Mouse (Mus musculus): ENCODE results near the gene Bik. TPM values are rescaled to one million over a fixed set of nuclear protein-coding genes. Genes with fewer than 3 reads are reported as not detected.
A peak's percentile ranks its signal among the peaks of the same experiment; 100 is the strongest.

Bik gene
- polyA plus RNA-seq, 1 experiment from 2014 or later = 1.2 TPM

DNA sequence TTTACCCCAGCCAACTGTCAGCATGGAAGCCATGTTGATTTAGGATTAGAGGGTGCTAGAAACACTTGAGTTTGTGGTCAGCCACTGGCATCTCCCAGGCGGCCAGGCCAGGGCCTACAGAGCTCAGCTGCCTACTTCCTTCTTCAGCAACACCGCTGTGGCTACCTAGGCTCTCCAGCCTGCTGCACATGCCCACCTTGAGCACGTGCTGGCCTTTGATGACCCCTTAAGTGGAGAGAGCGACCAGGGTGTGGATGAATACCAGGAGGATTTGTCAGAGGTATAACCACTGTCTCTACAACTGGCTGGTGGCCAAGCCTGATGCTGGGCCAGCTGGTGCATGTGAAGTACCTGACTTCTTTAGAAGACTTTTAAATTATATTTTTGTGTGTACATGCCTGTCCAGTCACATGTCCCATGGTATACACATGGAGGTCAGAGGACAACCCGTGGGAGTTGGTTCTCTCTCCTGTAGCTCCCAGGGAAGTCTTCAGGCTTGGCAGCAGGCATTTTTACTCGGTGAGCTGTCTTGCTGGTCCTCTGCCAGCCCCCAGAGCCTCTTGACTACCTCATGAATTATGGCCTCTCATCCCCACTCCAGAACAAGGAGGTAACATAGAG, 48.2 kb downstream of the Bik start:
- H3K9ac ChIP-seq = no peak overlapping the region
- no peak overlapping the region for H3K4me2 ChIP-seq
- no peaks in the 10 kb centered on the region for H3K4me1 ChIP-seq (replicated peaks)
- H3K36me3 ChIP-seq = peaks cover 58% of the 10 kb centered on the region
- no peak overlapping the region for H3K27ac ChIP-seq (replicated peaks)
- no peaks in the 10 kb centered on the region for H3K9me3 ChIP-seq
- H3K4me3 ChIP-seq = no peak overlapping the region
- WGBS = 84% methylated on average over 6 of the region's 6 CpGs
- no peak for ATAC-seq (ENCODE audit: low read depth)
- no peaks in the 10 kb centered on the region for H3K27me3 ChIP-seq

DNA sequence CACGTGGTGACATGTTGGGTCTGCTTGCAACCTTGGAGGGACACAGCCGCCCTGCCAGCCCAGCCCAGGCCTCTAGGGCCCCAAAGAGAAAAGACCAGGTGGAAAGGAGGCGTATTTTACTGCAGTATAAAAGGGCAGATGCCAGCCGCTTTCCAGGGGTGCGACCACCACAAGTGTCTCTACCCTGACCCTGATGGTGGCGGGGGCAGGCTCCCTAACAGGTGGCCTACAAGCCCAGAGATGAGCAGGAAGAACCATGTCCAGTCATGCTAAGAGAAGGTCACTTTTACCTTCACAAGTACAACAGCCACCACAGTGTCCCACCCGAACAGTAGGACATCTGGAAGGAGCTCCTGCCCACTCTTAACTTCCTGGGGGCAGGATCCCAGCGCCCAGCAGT, 48.9 kb downstream of the Bik start:
- 94% methylated on average over 8 of the region's 8 CpGs for WGBS
- H3K4me1 ChIP-seq (replicated peaks) = no peaks in the 10 kb centered on the region
- H3K27ac ChIP-seq (replicated peaks) = no peak overlapping the region
- H3K9ac ChIP-seq = no peak overlapping the region
- ATAC-seq (ENCODE audit: low read depth) = no peak
- no peak overlapping the region for H3K4me2 ChIP-seq
- H3K36me3 ChIP-seq = peaks cover 65% of the 10 kb centered on the region
- H3K27me3 ChIP-seq = no peaks in the 10 kb centered on the region
- no peak overlapping the region for H3K4me3 ChIP-seq
- H3K9me3 ChIP-seq = no peaks in the 10 kb centered on the region

DNA sequence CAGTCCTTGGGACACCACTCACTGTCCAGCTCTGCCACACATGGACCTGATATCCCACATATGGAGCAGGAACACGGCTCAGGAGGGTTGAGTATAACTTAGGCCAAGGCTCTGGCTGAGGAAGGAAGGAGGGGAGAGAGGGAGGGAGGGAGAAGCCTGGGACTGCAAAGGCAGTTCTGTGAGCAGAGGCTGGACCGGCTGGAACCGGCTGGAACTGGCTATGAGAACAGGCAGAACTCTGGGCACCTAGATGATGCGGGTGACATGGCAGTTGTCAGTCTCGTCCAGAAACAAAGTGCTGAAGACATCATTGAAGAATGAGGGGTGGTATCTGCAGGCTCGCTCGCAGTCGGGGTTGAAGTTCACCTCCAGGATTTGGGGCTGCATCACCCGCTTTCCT, 50.0 kb downstream of the Bik start:
- no peak overlapping the region for H3K27ac ChIP-seq (replicated peaks)
- H3K9me3 ChIP-seq = no peaks in the 10 kb centered on the region
- H3K9ac ChIP-seq = no peak overlapping the region
- no peaks in the 10 kb centered on the region for H3K4me1 ChIP-seq (replicated peaks)
- no peaks in the 10 kb centered on the region for H3K27me3 ChIP-seq
- H3K4me2 ChIP-seq = no peak overlapping the region
- H3K4me3 ChIP-seq = no peak overlapping the region
- 91% methylated on average over 9 of the region's 9 CpGs for WGBS
- ATAC-seq (ENCODE audit: low read depth) = no peak
- H3K36me3 ChIP-seq = peaks cover 76% of the 10 kb centered on the region

DNA sequence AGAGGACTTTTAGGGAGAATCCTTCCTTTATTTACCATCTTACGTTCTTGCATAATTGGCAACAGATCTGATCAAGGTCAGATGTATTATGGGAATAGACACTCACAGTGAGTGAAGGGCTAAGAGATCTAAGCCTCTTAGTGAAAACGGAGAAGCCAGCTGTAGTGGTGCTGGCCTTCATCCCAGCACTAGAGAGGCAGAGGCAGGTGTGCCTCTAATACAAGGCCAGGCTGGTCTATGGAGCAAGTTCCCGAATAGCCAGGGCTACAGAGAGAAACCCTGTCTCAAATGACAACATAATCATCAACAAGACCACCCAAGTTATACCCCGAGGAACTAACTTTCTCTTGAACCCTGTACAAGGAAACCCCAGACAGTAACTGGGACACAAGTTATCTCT, 56.3 kb downstream of the Bik start:
- Histone ChIP-seq H3K9ac (no peak overlapping the region), H3K4me2 (no peak overlapping the region), H3K27ac (replicated peaks) (no peak overlapping the region), H3K36me3 (peaks cover 97% of the 10 kb centered on the region), H3K4me1 (replicated peaks) (no peaks in the 10 kb centered on the region), H3K9me3 (no peaks in the 10 kb centered on the region), H3K4me3 (no peak overlapping the region), H3K27me3 (no peaks in the 10 kb centered on the region)
- ATAC-seq (ENCODE audit: low read depth) = no peak
- WGBS = 89% methylated on average over 4 of the region's 4 CpGs

DNA sequence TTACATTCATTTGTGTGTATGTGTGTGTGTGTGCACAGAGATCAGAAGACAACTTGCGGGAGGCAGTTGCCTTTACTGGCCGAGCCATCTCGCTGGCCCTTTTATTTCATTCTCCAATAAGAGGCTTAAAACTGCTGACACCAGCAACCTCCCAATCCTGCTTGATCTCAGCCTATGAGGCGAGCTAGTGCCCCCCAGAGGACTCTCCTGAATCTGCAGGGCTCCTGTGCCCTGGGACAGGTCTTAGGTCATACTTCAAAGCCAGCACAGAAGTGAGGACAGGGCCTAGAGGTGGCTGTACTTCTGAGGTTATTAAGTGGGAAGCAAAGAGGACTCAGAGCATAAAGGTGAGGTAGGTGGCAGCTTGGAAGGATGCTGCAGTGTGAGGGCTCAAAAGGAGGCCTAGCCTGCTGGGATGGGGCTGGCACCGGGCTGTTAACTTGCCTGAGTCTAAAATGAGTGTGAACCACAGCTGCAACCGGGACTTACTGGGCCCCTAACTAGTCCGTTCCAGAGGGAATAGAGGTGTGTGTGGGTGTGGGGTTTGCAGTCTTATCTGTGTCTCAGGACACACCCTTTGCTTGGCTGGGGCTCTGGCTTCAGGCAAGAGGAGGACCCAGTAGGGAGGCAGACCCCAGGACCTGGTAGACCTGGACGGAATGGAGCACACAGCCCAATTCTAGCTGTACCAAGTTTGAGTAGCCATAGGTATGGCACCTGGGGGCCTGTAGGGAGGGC, 56.9 kb downstream of the Bik start:
- WGBS = 82% methylated on average over 8 of the region's 8 CpGs
- no peak for ATAC-seq (ENCODE audit: low read depth)

DNA sequence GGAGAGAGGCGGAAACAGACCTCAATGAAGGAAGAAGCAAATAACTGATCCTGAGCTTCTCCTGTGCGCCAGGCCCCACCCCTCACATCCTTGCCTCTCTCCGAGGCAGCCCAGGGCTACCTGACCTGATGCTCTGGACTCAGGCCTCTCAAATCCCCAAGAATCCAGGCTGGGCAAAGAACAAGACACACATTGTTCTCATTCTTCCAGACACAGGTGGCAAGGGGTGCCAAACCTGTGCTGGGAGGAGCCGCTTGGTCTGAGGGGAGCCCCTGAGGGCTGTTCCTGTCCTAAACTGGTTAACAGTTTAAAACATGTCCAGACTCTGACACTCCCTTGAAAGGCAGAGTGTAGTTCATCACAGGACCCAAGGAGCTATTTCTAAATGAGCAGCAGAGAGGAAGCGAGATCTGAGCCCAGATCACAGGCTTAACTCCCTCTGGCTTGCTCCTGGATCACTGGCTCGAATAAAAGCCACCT, 58.1 kb downstream of the Bik start:
- H3K4me1 ChIP-seq (replicated peaks) = no peaks in the 10 kb centered on the region
- no peak overlapping the region for H3K4me3 ChIP-seq
- 90% methylated on average over 6 of the region's 6 CpGs for WGBS
- H3K9me3 ChIP-seq = no peaks in the 10 kb centered on the region
- no peak overlapping the region for H3K27ac ChIP-seq (replicated peaks)
- H3K9ac ChIP-seq = no peak overlapping the region
- no peaks in the 10 kb centered on the region for H3K27me3 ChIP-seq
- H3K4me2 ChIP-seq = no peak overlapping the region
- H3K36me3 ChIP-seq = peaks cover 89% of the 10 kb centered on the region
- ATAC-seq (ENCODE audit: low read depth) = no peak

More for the DNA sequence above, 56.9 kb downstream of the Bik start:
- no peak overlapping the region for H3K4me2 ChIP-seq
- no peak overlapping the region for H3K4me3 ChIP-seq
- no peaks in the 10 kb centered on the region for H3K4me1 ChIP-seq (replicated peaks)
- H3K9me3 ChIP-seq = no peaks in the 10 kb centered on the region
- H3K9ac ChIP-seq = no peak overlapping the region
- no peak overlapping the region for H3K27ac ChIP-seq (replicated peaks)
- H3K36me3 ChIP-seq = peaks cover 97% of the 10 kb centered on the region
- no peaks in the 10 kb centered on the region for H3K27me3 ChIP-seq

DNA sequence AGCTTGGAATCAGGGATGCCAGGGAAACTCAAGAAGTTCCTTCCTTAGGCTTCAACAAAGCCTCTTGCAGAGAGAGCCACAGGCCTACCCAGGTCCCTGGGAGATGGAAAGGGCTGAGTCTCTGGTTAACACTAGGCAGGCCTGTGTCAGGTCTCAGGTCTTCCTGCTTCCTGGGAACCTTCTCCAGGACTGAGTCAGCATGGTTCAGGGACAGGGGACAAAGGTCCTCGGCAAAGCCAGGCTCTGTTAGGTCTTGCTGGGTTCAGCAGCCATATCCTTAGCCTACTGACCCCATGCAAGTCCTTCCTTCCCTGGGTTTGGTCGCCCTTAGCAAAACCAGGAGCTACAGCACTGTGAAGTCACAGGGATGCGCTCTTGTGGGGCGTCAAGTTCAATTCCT, 64.2 kb downstream of the Bik start:
- H3K4me2 ChIP-seq = no peak overlapping the region
- peaks cover 32% of the 10 kb centered on the region for H3K4me1 ChIP-seq (replicated peaks)
- no peak for ATAC-seq (ENCODE audit: low read depth)
- H3K9ac ChIP-seq = no peak overlapping the region
- WGBS = 92% methylated on average over 4 of the region's 4 CpGs
- no peaks in the 10 kb centered on the region for H3K27me3 ChIP-seq
- no peak overlapping the region for H3K27ac ChIP-seq (replicated peaks)
- H3K36me3 ChIP-seq = peaks cover 41% of the 10 kb centered on the region
- no peaks in the 10 kb centered on the region for H3K9me3 ChIP-seq
- no peak overlapping the region for H3K4me3 ChIP-seq

DNA sequence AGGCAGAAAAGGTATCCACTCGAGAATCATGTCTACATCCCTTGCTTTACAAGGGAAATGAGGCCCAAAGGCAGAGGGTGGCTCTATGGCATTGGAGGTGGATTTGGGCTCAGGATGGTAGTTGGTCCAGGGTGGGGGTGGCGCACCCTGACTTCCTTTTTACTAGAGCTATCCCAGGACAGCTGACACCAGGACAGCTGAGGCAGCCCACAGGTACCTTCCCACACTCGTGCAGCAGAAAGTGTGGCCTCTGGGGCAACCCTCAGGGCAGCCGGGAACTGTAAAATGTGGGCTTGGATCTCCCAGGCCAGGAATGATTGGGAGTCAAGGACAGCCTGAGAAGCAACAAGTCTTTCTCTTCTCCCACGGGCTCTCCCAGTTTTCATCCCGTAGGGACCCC, 65.1 kb downstream of the Bik start:
- H3K4me1 ChIP-seq (replicated peaks) = peaks cover 34% of the 10 kb centered on the region
- H3K27ac ChIP-seq (replicated peaks) = no peak overlapping the region
- no peaks in the 10 kb centered on the region for H3K27me3 ChIP-seq
- no peak overlapping the region for H3K4me2 ChIP-seq
- WGBS = 86% methylated on average over 6 of the region's 6 CpGs
- no peak overlapping the region; the same call in 1 of the 2 replicates for H3K9ac ChIP-seq
- peaks cover 32% of the 10 kb centered on the region for H3K36me3 ChIP-seq
- no peak overlapping the region for H3K4me3 ChIP-seq
- ATAC-seq (ENCODE audit: low read depth) = no peak
- no peaks in the 10 kb centered on the region for H3K9me3 ChIP-seq

DNA sequence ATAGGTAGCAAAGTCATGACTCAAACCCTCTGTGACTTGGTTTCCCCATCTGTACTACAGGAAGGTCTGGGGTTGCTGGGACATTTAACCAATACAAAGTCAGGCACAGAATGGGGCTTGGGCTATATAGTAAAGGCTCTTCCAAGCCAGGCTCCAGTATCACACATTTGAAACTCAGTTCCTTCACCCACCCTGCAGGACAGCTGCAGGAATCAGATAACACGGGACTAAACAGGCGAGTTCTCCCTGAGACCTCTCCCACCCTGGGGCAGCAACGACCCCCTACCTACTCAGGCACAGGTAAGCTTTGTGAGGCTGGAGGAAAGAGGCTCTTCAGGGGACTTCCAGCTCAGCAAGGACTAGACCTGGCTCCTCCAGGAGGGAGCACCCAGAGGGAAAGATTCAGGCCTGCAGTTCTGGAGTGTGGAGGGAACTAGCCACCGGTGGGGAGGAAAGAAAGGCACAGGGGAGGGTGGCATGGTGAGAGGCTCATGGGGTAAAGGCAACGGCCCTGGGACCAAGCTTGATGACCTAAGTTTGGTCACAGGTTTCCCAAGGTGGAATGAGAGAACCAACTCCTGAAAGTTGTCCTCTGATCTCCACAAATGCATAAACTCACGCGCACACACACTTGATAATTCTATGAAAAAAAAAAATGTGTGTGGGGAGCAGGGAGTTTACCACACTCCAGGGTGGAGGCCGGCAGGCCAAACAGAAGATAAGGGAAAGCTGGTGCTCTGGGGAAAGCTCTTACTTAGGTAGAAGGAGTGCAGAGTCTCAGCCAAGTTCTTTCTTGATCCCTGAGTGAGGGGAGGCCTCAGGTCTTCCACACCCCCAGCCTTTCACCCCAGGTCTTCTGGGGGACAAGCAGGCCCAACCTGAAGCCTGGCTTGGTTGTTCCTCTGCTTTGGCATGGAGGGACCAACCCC, 65.9 kb downstream of the Bik start:
- no peak for ATAC-seq (ENCODE audit: low read depth)
- WGBS = 84% methylated on average over 8 of the region's 8 CpGs
- Histone ChIP-seq H3K36me3 (peaks cover 24% of the 10 kb centered on the region), H3K9ac (peak overlapping the region; percentile 84), H3K4me2 (peak overlapping the region; percentile 72), H3K27me3 (no peaks in the 10 kb centered on the region), H3K4me3 (peak overlapping the region; percentile 80), H3K9me3 (no peaks in the 10 kb centered on the region), H3K27ac (replicated peaks) (no peak overlapping the region), H3K4me1 (replicated peaks) (peaks cover 34% of the 10 kb centered on the region)

DNA sequence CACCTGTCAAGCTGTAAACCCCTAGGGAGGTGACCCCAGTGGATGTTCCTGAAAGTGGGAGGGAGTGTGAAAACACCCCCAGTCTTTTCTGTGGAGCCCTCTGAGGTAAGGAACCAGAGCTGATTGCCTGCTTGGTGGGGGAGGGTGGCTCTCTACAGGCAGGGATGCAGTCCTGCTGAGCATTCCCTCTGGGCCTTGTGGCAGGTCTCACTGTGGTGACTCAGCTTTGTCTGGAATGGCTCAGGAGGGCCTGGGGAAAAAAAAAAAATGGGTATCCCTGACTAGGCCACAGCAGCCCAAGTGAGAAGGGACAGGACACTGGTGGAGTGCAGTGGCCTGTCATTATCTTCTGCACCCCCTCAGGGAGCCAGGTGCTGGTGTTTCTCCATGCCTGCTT, 66.5 kb downstream of the Bik start:
- no peaks in the 10 kb centered on the region for H3K9me3 ChIP-seq
- ATAC-seq (ENCODE audit: low read depth) = no peak

DNA sequence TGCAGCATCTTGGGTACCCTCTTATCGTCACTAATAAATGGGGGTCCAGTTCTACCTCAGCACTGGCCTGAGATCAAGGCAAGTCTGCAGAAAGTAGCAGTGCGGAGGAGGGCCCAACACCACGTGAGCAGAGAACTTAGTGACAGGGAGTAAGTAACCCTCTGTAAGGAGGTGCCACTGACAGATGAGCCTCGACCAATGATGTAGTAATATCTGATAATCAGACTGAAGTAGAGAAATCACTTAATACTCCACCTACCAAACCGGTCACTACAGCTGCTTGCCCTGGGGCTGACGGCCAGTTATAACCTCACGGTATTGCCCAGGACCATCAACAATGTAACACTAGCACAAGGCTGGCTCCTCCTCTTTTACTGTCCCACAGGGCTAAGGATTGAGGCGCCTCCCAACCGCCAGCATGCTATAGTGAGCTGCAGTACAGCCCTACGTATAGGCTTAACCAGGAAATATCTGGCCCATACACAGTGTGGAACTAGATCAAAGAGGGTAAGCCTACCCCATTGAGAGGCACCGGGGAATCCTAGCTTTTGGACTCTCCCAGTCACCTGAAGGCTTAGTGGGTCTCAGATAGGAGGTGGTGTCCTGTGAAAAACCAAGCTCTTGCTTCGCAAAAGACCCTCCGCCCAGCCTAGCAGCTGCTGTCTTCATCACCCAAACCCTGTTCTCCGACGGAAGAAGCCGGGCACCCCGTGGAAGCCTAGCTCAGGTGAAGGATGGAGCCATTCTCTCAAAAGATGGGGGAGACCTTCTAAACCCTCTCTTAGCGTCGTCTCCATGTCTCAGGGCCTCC, 67.2 kb downstream of the Bik start:
- ATAC-seq (ENCODE audit: low read depth) = peak; percentile 29
- Histone ChIP-seq H3K36me3 (0 out of 2 replicates have a peak, but pooled peaks cover 13% of the 10 kb centered on the region), H3K27ac (replicated peaks) (peak overlapping the region; percentile 81; the same call in 1 of the 2 replicates), H3K9me3 (no peaks in the 10 kb centered on the region), H3K4me1 (replicated peaks) (peaks cover 34% of the 10 kb centered on the region), H3K27me3 (no peaks in the 10 kb centered on the region), H3K4me2 (peak overlapping the region; percentile 72), H3K4me3 (peak overlapping the region; percentile 80), H3K9ac (peak overlapping the region; percentile 84)
- 10% methylated on average over 19 of the region's 19 CpGs for WGBS

More for the DNA sequence above, 66.5 kb downstream of the Bik start:
- peak overlapping the region; percentile 84; the same call in 1 of the 2 replicates for H3K9ac ChIP-seq
- H3K36me3 ChIP-seq = peaks cover 20% of the 10 kb centered on the region
- peaks cover 34% of the 10 kb centered on the region for H3K4me1 ChIP-seq (replicated peaks)
- H3K27me3 ChIP-seq = no peaks in the 10 kb centered on the region
- peak overlapping the region; percentile 80 for H3K4me3 ChIP-seq
- H3K27ac ChIP-seq (replicated peaks) = no peak overlapping the region
- peak overlapping the region; percentile 72 for H3K4me2 ChIP-seq

Data from neural tube, embryonic 13.5 days (tissue).